Mouse (Mus musculus) CH12.LX (cell line): ENCODE measurements around the gene Tpra1. TPM values are rescaled to one million over a fixed set of nuclear protein-coding genes. Genes with fewer than 3 reads are reported as not detected.
A peak's percentile ranks its signal among the peaks of the same experiment; 100 is the strongest.

Experiments
- DNase-seq: peaks from one replicate; pipeline ENCODE4 v3.0.0-alpha.2; 2013; ENCODE audit errors: extremely low read depth
- H3K27ac ChIP-seq: 2 replicates; pipeline ENCODE4 v1.5.1; 2012; ENCODE audit warnings: low read depth, mild to moderate bottlenecking, control low read depth, moderate library complexity; ENCODE audit not compliant: insufficient read depth
- H3K27me3 ChIP-seq: replicated peaks from 2 replicates; pipeline ENCODE3; 2012; ENCODE audit warnings: inconsistent platforms
- H3K36me3 ChIP-seq, 2 experiments: replicated peaks in 1 of 2; 2 replicates each; pipeline versions ENCODE3 to v1.6.1; 2012; ENCODE audit warnings: inconsistent platforms in 1 of 2, low read length in 1 of 2, mild to moderate bottlenecking in 1 of 2, mixed read lengths in 1 of 2, moderate library complexity in 1 of 2; ENCODE audit not compliant: control insufficient read depth in 1 of 2, insufficient read depth in 1 of 2
- H3K4me1 ChIP-seq, 2 experiments: 2 replicates each; pipeline ENCODE4 v1.6.1; 2012; ENCODE audit warnings: inconsistent platforms in 1 of 2, moderate library complexity in 1 of 2; ENCODE audit not compliant: insufficient read depth in 2 of 2, control insufficient read depth in 1 of 2
- H3K4me2 ChIP-seq: 2 replicates; pipeline ENCODE4 v1.6.1; 2012; ENCODE audit warnings: low read depth, mild to moderate bottlenecking, control low read depth; ENCODE audit not compliant: poor library complexity, insufficient read depth, severe bottlenecking
- H3K4me3 ChIP-seq, 3 experiments: fragments of 150-350 bp in 1 of 3; sonication (generic) in 1 of 3; replicated peaks in 1 of 3; 2 replicates each; pipeline versions ENCODE3 to v1.5.1; 2011 to 2012; ENCODE audit warnings: low read depth in 2 of 3, low read length in 2 of 3, mild to moderate bottlenecking in 2 of 3, moderate library complexity in 2 of 3, control low read depth in 1 of 3, improper control_type of control experiment in 1 of 3, inconsistent platforms in 1 of 3, mixed read lengths in 1 of 3; ENCODE audit not compliant: poor library complexity in 1 of 3
- H3K79me2 ChIP-seq: replicated peaks from 2 replicates; pipeline ENCODE4 v1.6.1; 2012; ENCODE audit warnings: mild to moderate bottlenecking, moderate library complexity; ENCODE audit not compliant: control insufficient read depth, poor library complexity, insufficient read depth, severe bottlenecking; ENCODE audit errors: extremely low read depth
- H3K9ac ChIP-seq: 2 replicates; pipeline ENCODE4 v1.6.1; 2012; ENCODE audit warnings: low read depth, mild to moderate bottlenecking, control low read depth, moderate library complexity; ENCODE audit not compliant: insufficient read depth
- H3K9me3 ChIP-seq: replicated peaks from 2 replicates; pipeline ENCODE3; 2012; ENCODE audit warnings: low read length, inconsistent platforms, mixed read lengths
- CHD1 ChIP-seq: IDR thresholded peaks from 2 replicates; pipeline ENCODE4 v1.6.1; 2012; ENCODE audit warnings: low read depth, low read length, improper control_type of control experiment, inconsistent platforms
- CHD2 ChIP-seq: IDR thresholded peaks from 2 replicates; pipeline ENCODE4 v1.6.1; 2011; ENCODE audit warnings: low read length, improper control_type of control experiment
- CTCF ChIP-seq, 2 experiments: IDR thresholded peaks in 1 of 2; conservative IDR thresholded peaks in 1 of 2; 2 replicates each; pipeline ENCODE4 v1.5.1; 2011 to 2012; ENCODE audit warnings: low read depth in 2 of 2, low read length in 2 of 2, improper control_type of control experiment in 1 of 2, inconsistent platforms in 1 of 2, mild to moderate bottlenecking in 1 of 2, moderate library complexity in 1 of 2
- E2F4 ChIP-seq: IDR thresholded peaks from 2 replicates; pipeline ENCODE4 v1.6.1; 2011; ENCODE audit warnings: low read depth, low read length, improper control_type of control experiment; ENCODE audit not compliant: insufficient replicate concordance
- HCFC1 ChIP-seq: IDR thresholded peaks from 2 replicates; pipeline ENCODE4 v1.6.1; 2012; ENCODE audit warnings: low read depth, mild to moderate bottlenecking, inconsistent platforms, low read length, improper control_type of control experiment
- JUN ChIP-seq: IDR thresholded peaks from 2 replicates; pipeline ENCODE4 v1.6.1; 2011; ENCODE audit warnings: low read depth, mild to moderate bottlenecking, low read length, improper control_type of control experiment, moderate library complexity; ENCODE audit not compliant: insufficient read depth
- JUND ChIP-seq: conservative IDR thresholded peaks from 2 replicates; pipeline ENCODE4 v1.6.1; 2011; ENCODE audit warnings: low read depth, low read length, improper control_type of control experiment
- MAFK ChIP-seq: IDR thresholded peaks from 2 replicates; pipeline ENCODE4 v1.6.1; 2011; ENCODE audit warnings: low read length, improper control_type of control experiment; ENCODE audit not compliant: insufficient replicate concordance
- MAX ChIP-seq: IDR thresholded peaks from 2 replicates; pipeline ENCODE4 v1.6.1; 2011; ENCODE audit warnings: low read length, improper control_type of control experiment
- MEF2A ChIP-seq: IDR thresholded peaks from 2 replicates; pipeline ENCODE4 v1.6.1; 2014; ENCODE audit warnings: low read depth, mild to moderate bottlenecking, inconsistent platforms, low read length, improper control_type of control experiment, borderline replicate concordance
- NELFE ChIP-seq: IDR thresholded peaks from 2 replicates; pipeline ENCODE4 v1.6.1; 2011; ENCODE audit warnings: low read depth, low read length, improper control_type of control experiment
- POLR2AphosphoS2 ChIP-seq: IDR thresholded peaks from 2 replicates; pipeline ENCODE4 v1.6.1; 2011; ENCODE audit warnings: low read depth, low read length, improper control_type of control experiment
- RAD21 ChIP-seq: IDR thresholded peaks from 2 replicates; pipeline ENCODE4 v1.6.1; 2011; ENCODE audit warnings: low read depth, mild to moderate bottlenecking, low read length, improper control_type of control experiment, moderate library complexity
- SIN3A ChIP-seq: IDR thresholded peaks from 2 replicates; pipeline ENCODE4 v1.6.1; 2012; ENCODE audit warnings: low read length, improper control_type of control experiment, inconsistent platforms
- SMC3 ChIP-seq: IDR thresholded peaks from 2 replicates; pipeline ENCODE4 v1.6.1; 2011; ENCODE audit warnings: low read depth, low read length, improper control_type of control experiment
- USF2 ChIP-seq: conservative IDR thresholded peaks from 2 replicates; pipeline ENCODE4 v1.6.1; 2011; ENCODE audit warnings: low read depth, low read length, improper control_type of control experiment
- dilution Hi-C: fragments of 300-500 bp; cut with MboI; formaldehyde crosslinking; loops from 2 replicates; pipeline ENCODE4 v1.14.3; 2020; ENCODE audit warnings: low sequenced_read_pairs; ENCODE audit not compliant: extremely low pct_unique_long_range_greater_than_20kb, extremely low pct_ligation_motif_present
- in situ Hi-C: fragments of 300-500 bp; cut with MboI; formaldehyde crosslinking; loops from 3 replicates; pipeline ENCODE4 v1.14.3; 2019; ENCODE audit warnings: low sequenced_read_pairs, low pct_ligation_motif_present, low pct_unique_long_range_greater_than_20kb, mixed read lengths
- polyA plus RNA-seq: library from polyadenylated mRNA; unstranded; fragments of >175 nt; gene quantifications from 2 replicates; pipeline ENCODE4 v1.2.1, GENCODE M21; 2012; ENCODE audit warnings: low read depth; ENCODE audit not compliant: insufficient read length
- total RNA-seq, 2 experiments: library from RNA; depleted of rRNA; stranded (reverse); fragments of 300-350 nt in 1 of 2; fragments of >200 nt in 1 of 2; gene quantifications; 2 replicates each; pipeline ENCODE4 v1.2.3; 2012 to 2014

Gene Tpra1
- total and polyA plus RNA-seq, 3 experiments: 9.3 to 16.0 (median 15.6) TPM

DNA sequence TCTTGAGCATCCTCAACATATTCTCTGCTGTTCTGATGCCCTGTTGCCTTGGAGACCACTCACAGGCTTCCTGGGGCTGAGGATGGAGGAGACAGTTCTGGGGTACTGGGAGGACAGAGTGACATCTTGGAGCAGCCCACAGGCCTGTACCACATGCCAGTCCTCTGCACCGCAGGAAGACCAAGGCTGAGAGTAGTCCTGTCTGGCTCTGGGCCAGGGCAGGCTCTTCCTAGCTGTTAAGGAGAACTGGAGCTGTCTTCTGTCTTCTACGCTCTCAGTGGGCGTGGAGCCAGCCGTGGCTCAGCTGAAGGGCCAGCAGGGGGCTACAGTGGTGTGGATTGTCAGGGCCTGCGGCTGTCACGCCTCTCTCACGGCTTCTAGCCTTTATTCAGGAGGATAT lies 57.8 kb downstream of the Tpra1 start:
- DNase-seq: peak; percentile 43
- in situ Hi-C loops: no loop called here
- dilution Hi-C loops: no loop called here
- no peaks in the 10 kb centered on the region for H3K9me3 ChIP-seq
- H3K4me1 ChIP-seq: peaks cover 61 to 88% of the 10 kb centered on the region in 2 experiments
- no peak overlapping the region for H3K4me2 ChIP-seq
- H3K27ac ChIP-seq: peak overlapping the region; percentile 15; the same call in 1 of the 2 replicates
- H3K27me3 ChIP-seq: no peaks in the 10 kb centered on the region
- no peak overlapping the region for H3K9ac ChIP-seq
- H3K4me3 ChIP-seq: no peak overlapping the region
- H3K36me3 ChIP-seq: no peaks in the 10 kb centered on the region
- TF ChIP-seq CTCF (conservative IDR thresholded peaks at IDR 0.05 in 1 of 2, IDR thresholded peaks at IDR 0.05 in 1 of 2; ENCODE audit: low read depth in 2 of 2, low read length in 2 of 2) (peak in 1 of 2 experiments; percentile 65; a peak in 2 of 4 replicates), SMC3 (peak; percentile 59), CHD2 (no peak), MEF2A (no peak), RAD21 (peak; percentile 50)
- no peaks in the 10 kb centered on the region for H3K79me2 ChIP-seq

DNA sequence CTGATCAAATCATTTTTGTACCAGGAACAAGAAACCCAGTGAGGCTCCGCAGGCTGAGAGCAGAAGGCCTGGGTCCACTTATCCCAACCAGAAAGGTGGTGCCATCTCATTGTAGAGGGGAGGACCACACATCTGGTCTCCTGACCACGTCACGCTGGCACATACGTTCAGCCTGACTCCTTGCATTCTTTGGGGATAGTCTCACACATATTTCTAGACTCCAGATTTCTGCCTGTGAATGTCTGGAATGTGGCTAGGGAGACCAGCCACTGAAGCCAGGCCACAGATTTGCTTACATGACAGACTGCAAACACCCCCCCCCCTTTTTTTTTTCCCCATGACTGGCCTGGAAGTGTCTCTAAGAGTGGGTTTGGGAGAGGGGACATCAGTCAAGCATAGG lies 58.9 kb downstream of the Tpra1 start:
- Histone ChIP-seq H3K27ac (no peak overlapping the region), H3K4me2 (no peak overlapping the region)

More for the DNA sequence above, 58.9 kb downstream of the Tpra1 start:
- no peak for DNase-seq
- H3K4me3 ChIP-seq: no peak overlapping the region
- TF ChIP-seq NELFE (no peak), CHD1 (no peak), POLR2AphosphoS2 (no peak), CTCF (conservative IDR thresholded peaks at IDR 0.05 in 1 of 2, IDR thresholded peaks at IDR 0.05 in 1 of 2; ENCODE audit: low read depth in 2 of 2, low read length in 2 of 2) (no peak), MAFK (no peak), MAX (no peak), E2F4 (no peak), SIN3A (no peak), USF2 (no peak), JUND (no peak), JUN (no peak), HCFC1 (no peak), CHD2 (no peak), MEF2A (no peak)
- no peak overlapping the region for H3K9ac ChIP-seq
- H3K36me3 ChIP-seq: no peaks in the 10 kb centered on the region
- dilution Hi-C loops (no loop called here), in situ Hi-C loops (no loop called here)
- H3K79me2 ChIP-seq: no peaks in the 10 kb centered on the region
- H3K4me1 ChIP-seq: peaks cover 59 to 89% of the 10 kb centered on the region in 2 experiments
- no peaks in the 10 kb centered on the region for H3K9me3 ChIP-seq
- no peaks in the 10 kb centered on the region for H3K27me3 ChIP-seq

Other genes with a start within 250 kb of the Tpra1 start
- 81.1 and 95.6 TPM in 2 replicates for gene Mgll, start 177.8 kb upstream of the Tpra1 start, total RNA-seq (2012; rRNA removed)
- gene Mgll, start 177.8 kb upstream of the Tpra1 start, total RNA-seq (2014; rRNA removed): 57.7 and 60.8 TPM in 2 replicates
- gene Mgll, start 177.8 kb upstream of the Tpra1 start, polyA plus RNA-seq: 66.6 and 76.5 TPM in 2 replicates
- 11.2 and 18.4 TPM in 2 replicates for gene Abtb1, start 60.3 kb upstream of the Tpra1 start, total RNA-seq (2012; rRNA removed)
- 13.0 and 14.9 TPM in 2 replicates for gene Abtb1, start 60.3 kb upstream of the Tpra1 start, total RNA-seq (2014; rRNA removed)
- gene Abtb1, start 60.3 kb upstream of the Tpra1 start, polyA plus RNA-seq: 17.8 and 20.8 TPM in 2 replicates
- gene Podxl2, start 27.2 kb upstream of the Tpra1 start, total RNA-seq (2012; rRNA removed): 0.34 and 0.81 TPM in 2 replicates
- gene Podxl2, start 27.2 kb upstream of the Tpra1 start, total RNA-seq (2014; rRNA removed): 0.57 and 0.93 TPM in 2 replicates
- gene Podxl2, start 27.2 kb upstream of the Tpra1 start, polyA plus RNA-seq: 0.79 TPM in 1 of 2 replicates, not detected in the other
- 130 and 153 TPM in 2 replicates for gene Mcm2, start 3.5 kb upstream of the Tpra1 start, total RNA-seq (2012; rRNA removed)
- 146 and 148 TPM in 2 replicates for gene Mcm2, start 3.5 kb upstream of the Tpra1 start, total RNA-seq (2014; rRNA removed)
- 148 and 207 TPM in 2 replicates for gene Mcm2, start 3.5 kb upstream of the Tpra1 start, polyA plus RNA-seq